In genomic region chr11:49090551-49090950, GRCm38 (mm10) we compare ENCODE assay signal across 26 mouse cellular contexts. TPM values are rescaled to one million over a fixed set of nuclear protein-coding genes. Genes with fewer than 3 reads are reported as not detected.
DNase-seq lines count a peak whose midpoint lies in the region; ATAC-seq lines count a peak whose summit lies in the region.
"Had no signal": no experiment of that assay in that cellular context is flagged by ENCODE, and none has a peak within 500 bp of the region (broad histone marks: within the 10 kb centered on the region; RNA-seq: fewer than 3 reads in every experiment).

No protein-coding gene starts in this region.

- DNase-seq in CD4-positive, CD25-positive, alpha-beta regulatory T cell, adult 2 months (ENCODE audit: low read depth, low spot score) = peak; percentile 64
- peak; percentile 60 for DNase-seq in CD4-positive helper T cell, adult 2 months (ENCODE audit: low read depth, low spot score)
- peak; percentile 68 for DNase-seq in induced T-regulatory cell, adult 2 months (ENCODE audit: low read depth)
- no peak for DNase-seq in cerebellum, postnatal 36 days
- no peak for DNase-seq in urinary bladder, postnatal 4 days (ENCODE audit: low spot score in 2 of 2)
- no peak for DNase-seq in lung, postnatal 25 days (ENCODE audit: low spot score)
- DNase-seq: adrenal gland, postnatal 10 days; B cell, adult 2 months; cerebellum, adult 11 months; cerebellum, adult 8-10 months; cerebellum, postnatal 14 days; gastrocnemius, postnatal 10 days; heart, adult 2 months; heart, postnatal 14 days had no signal

- H3K4me2 ChIP-seq in liver, embryonic 16.5 days (ENCODE audit: low read depth, low read length) = no peak overlapping the region
- H3K4me2 ChIP-seq: embryonic facial prominence, embryonic 12.5 days; forebrain, embryonic 12.5 days; heart, embryonic 11.5 days; heart, embryonic 15.5 days; hindbrain, embryonic 15.5 days had no signal

- peaks cover 52% of the 10 kb centered on the region for H3K4me1 ChIP-seq in liver, embryonic 16.5 days (ENCODE audit: control insufficient read depth, low read depth, low read length)
- H3K4me1 ChIP-seq: hindbrain, embryonic 15.5 days had no signal

- no peaks in the 10 kb centered on the region for H3K36me3 ChIP-seq in liver, embryonic 16.5 days (ENCODE audit: control insufficient read depth, insufficient read depth)
- H3K36me3 ChIP-seq: embryonic facial prominence, embryonic 12.5 days; forebrain, embryonic 12.5 days; heart, embryonic 15.5 days; hindbrain, embryonic 10.5 days; hindbrain, embryonic 15.5 days had no signal

- no peaks in the 10 kb centered on the region for H3K27me3 ChIP-seq in liver, embryonic 16.5 days (ENCODE audit: control insufficient read depth, insufficient read depth, low read depth, low read length)
- H3K27me3 ChIP-seq: embryonic facial prominence, embryonic 12.5 days; forebrain, embryonic 12.5 days; heart, embryonic 15.5 days; hindbrain, embryonic 15.5 days had no signal

- no peak overlapping the region for H3K9ac ChIP-seq in liver, embryonic 16.5 days (ENCODE audit: low read depth, low read length)
- H3K9ac ChIP-seq: embryonic facial prominence, embryonic 12.5 days; forebrain, embryonic 12.5 days; heart, embryonic 15.5 days; hindbrain, embryonic 15.5 days had no signal

- ATAC-seq in CD4-positive, CD25-positive, alpha-beta regulatory T cell, adult 4 months = no peak
- no peak for ATAC-seq in liver, embryonic 16.5 days (ENCODE audit: low read depth)
- ATAC-seq: forebrain, embryonic 16.5 days had no signal

- no peaks in the 10 kb centered on the region for H3K9me3 ChIP-seq in liver, embryonic 16.5 days (replicated peaks; ENCODE audit: control insufficient read depth, low read length)
- H3K9me3 ChIP-seq: embryonic facial prominence, embryonic 12.5 days; forebrain, embryonic 12.5 days; heart, embryonic 15.5 days; hindbrain, embryonic 10.5 days; hindbrain, embryonic 15.5 days had no signal

- H3K4me3 ChIP-seq in liver, embryonic 16.5 days (ENCODE audit: low read depth, low read length) = no peak overlapping the region
- H3K4me3 ChIP-seq: embryonic facial prominence, embryonic 12.5 days; forebrain, embryonic 12.5 days; heart, adult 2 months; heart, embryonic 15.5 days; hindbrain, embryonic 10.5 days; hindbrain, embryonic 15.5 days had no signal

- H3K27ac ChIP-seq in liver, embryonic 16.5 days (ENCODE audit: low read length) = peak overlapping the region; percentile 75
- H3K27ac ChIP-seq: embryonic facial prominence, embryonic 12.5 days; forebrain, embryonic 12.5 days; heart, adult 2 months; heart, embryonic 15.5 days; hindbrain, embryonic 10.5 days; hindbrain, embryonic 15.5 days had no signal

- WGBS in liver, embryonic 16.5 days (ENCODE audit: insufficient replicate concordance) = 75% methylated on average over 5 of the region's 5 CpGs

RNA-seq across cellular contexts. Expression of gene Ifi47, which starts 14.2 kb away (rescaled TPM):
- polyA plus RNA-seq in CD4-positive, CD25-positive, alpha-beta regulatory T cell, adult 4 months (2017; shearing (Covaris generic)) = 100 to 1,000 TPM; 473 to 495 TPM
- polyA plus RNA-seq in liver, embryonic 16.5 days (2015; fragmentation: Nextera tagmentation; extraction: Ambion mirVana) = 7.0 and 7.9 TPM in 2 replicates

RNA-seq across cellular contexts. Expression of gene Olfr1396, which starts 24.1 kb away (rescaled TPM):
- under 1 TPM; 0.35 to 0.47 TPM for polyA plus RNA-seq in CD4-positive, CD25-positive, alpha-beta regulatory T cell, adult 4 months (2017; shearing (Covaris generic))
- polyA plus RNA-seq in liver, embryonic 16.5 days (2015; fragmentation: Nextera tagmentation; extraction: Ambion mirVana) = not detected in 2 replicates
- polyA plus RNA-seq: brain, embryonic 14.5 days; cortical plate, adult 2 months; embryonic facial prominence, embryonic 12.5 days; forebrain, embryonic 12.5 days; forebrain, embryonic 16.5 days; frontal cortex, adult 2 months; heart, embryonic 11.5 days; hindbrain, embryonic 10.5 days; hindbrain, embryonic 15.5 days had no signal

RNA-seq across cellular contexts. Expression of gene Tgtp2, which starts 26.5 kb away (rescaled TPM):
- polyA plus RNA-seq in CD4-positive, CD25-positive, alpha-beta regulatory T cell, adult 4 months (2017; shearing (Covaris generic)) = 100 to 1,000 TPM; 424 to 495 TPM
- 0.35 and 0.57 TPM in 2 replicates for polyA plus RNA-seq in liver, embryonic 16.5 days (2015; fragmentation: Nextera tagmentation; extraction: Ambion mirVana)
- polyA plus RNA-seq: forebrain, embryonic 12.5 days; forebrain, embryonic 16.5 days; heart, embryonic 11.5 days; hindbrain, embryonic 10.5 days; hindbrain, embryonic 15.5 days had no signal

RNA-seq across cellular contexts. Expression of gene 9930111J21Rik2, which starts 39.5 kb away (rescaled TPM):
- polyA plus RNA-seq in CD4-positive, CD25-positive, alpha-beta regulatory T cell, adult 4 months (2017; shearing (Covaris generic)) = 100 to 1,000 TPM; 148 to 213 TPM
- polyA plus RNA-seq in liver, embryonic 16.5 days (2015; fragmentation: Nextera tagmentation; extraction: Ambion mirVana) = 1.3 and 1.5 TPM in 2 replicates
- polyA plus RNA-seq: heart, embryonic 11.5 days had no signal

RNA-seq across cellular contexts. Expression of gene Olfr1395, which starts 51.5 kb away (rescaled TPM):
- not detected for polyA plus RNA-seq in CD4-positive, CD25-positive, alpha-beta regulatory T cell, adult 4 months (2017; shearing (Covaris generic))
- not detected in 2 replicates for polyA plus RNA-seq in liver, embryonic 16.5 days (2015; fragmentation: Nextera tagmentation; extraction: Ambion mirVana)
- polyA plus RNA-seq: brain, embryonic 14.5 days; cortical plate, adult 2 months; embryonic facial prominence, embryonic 12.5 days; forebrain, embryonic 12.5 days; forebrain, embryonic 16.5 days; heart, embryonic 11.5 days; heart, embryonic 15.5 days; hindbrain, embryonic 10.5 days; hindbrain, embryonic 15.5 days had no signal

Comparison
In these comparisons a context has a peak if more than half of its experiments do, and no peak if none do; other contexts are left out.
1. DNase-seq: peak in CD4-positive, CD25-positive, alpha-beta regulatory T cell, adult 2 months (single experiment), CD4-positive helper T cell, adult 2 months (single experiment) and induced T-regulatory cell, adult 2 months (single experiment); none in cerebellum, postnatal 36 days (0 of 2), urinary bladder, postnatal 4 days (0 of 2) and lung, postnatal 25 days (single experiment).
2. RNA of gene Ifi47, which starts 14.2 kb away (polyA plus RNA-seq): 473 to 495 TPM in CD4-positive, CD25-positive, alpha-beta regulatory T cell, adult 4 months; 7.0 to 7.9 TPM in liver, embryonic 16.5 days; every median in the first group is over 10 times any median in the second.
3. RNA of gene Tgtp2, which starts 26.5 kb away (polyA plus RNA-seq): 424 to 495 TPM in CD4-positive, CD25-positive, alpha-beta regulatory T cell, adult 4 months; 0.35 to 0.57 TPM in liver, embryonic 16.5 days; every median in the first group is over 100 times any median in the second.